Mouse (Mus musculus) liver, postnatal 0 days (tissue): ENCODE data around the gene Sufu. TPM values are rescaled to one million over a fixed set of nuclear protein-coding genes. Genes with fewer than 3 reads are reported as not detected.

Experiments
- ATAC-seq: fragments of 200-750 bp; cut with Nextera tagmentation; 2 replicates; pipeline ENCODE4 v1.8.0; 2017; ENCODE audit warnings: mild to moderate bottlenecking, moderate library complexity
- DNase-seq: peaks from one replicate; pipeline ENCODE4 v3.0.0-alpha.2; 2016
- H3K27ac ChIP-seq: fragments of 300-500 bp; sonication (generic); 2 replicates; pipeline ENCODE4 v1.5.1; 2014; ENCODE audit warnings: antibody characterized with exemption, moderate library complexity, mild to moderate bottlenecking, low read depth
- H3K27me3 ChIP-seq: fragments of 300-500 bp; sonication (generic); 2 replicates; pipeline ENCODE4 v1.6.1; 2014; ENCODE audit warnings: low read length, control low read depth, mixed read lengths; ENCODE audit not compliant: insufficient read depth
- H3K36me3 ChIP-seq: fragments of 300-500 bp; sonication (generic); replicated peaks from 2 replicates; pipeline ENCODE4 v1.6.1; 2014; ENCODE audit warnings: mild to moderate bottlenecking, control low read depth, low read length, moderate library complexity, mixed read lengths; ENCODE audit not compliant: insufficient read depth
- H3K4me1 ChIP-seq: fragments of 300-500 bp; sonication (generic); 2 replicates; pipeline ENCODE4 v1.6.1; 2014; ENCODE audit warnings: antibody characterized with exemption, mild to moderate bottlenecking, control low read depth; ENCODE audit not compliant: insufficient read depth
- H3K4me2 ChIP-seq: fragments of 300-500 bp; sonication (generic); 2 replicates; pipeline ENCODE4 v1.6.1; 2014; ENCODE audit warnings: low read depth, mild to moderate bottlenecking, low read length, moderate library complexity, mixed read lengths
- H3K4me3 ChIP-seq: fragments of 300-500 bp; sonication (generic); 2 replicates; pipeline ENCODE4 v1.5.1; 2014; ENCODE audit warnings: low read depth, low read length
- H3K9ac ChIP-seq: fragments of 300-500 bp; sonication (generic); replicated peaks from 2 replicates; pipeline ENCODE4 v1.6.1; 2014; ENCODE audit warnings: mild to moderate bottlenecking, moderate library complexity
- H3K9me3 ChIP-seq: fragments of 300-500 bp; sonication (generic); 2 replicates; pipeline ENCODE4 v1.6.1; 2016; ENCODE audit warnings: mild to moderate bottlenecking, control low read depth, low read length, mixed read lengths
- CTCF ChIP-seq: sonication (generic); IDR thresholded peaks from 2 replicates; pipeline ENCODE4 v1.5.1; 2016; ENCODE audit warnings: antibody characterized with exemption, low read depth
- EP300 ChIP-seq: IDR thresholded peaks from 2 replicates; pipeline ENCODE4 v1.6.1; 2016; ENCODE audit warnings: antibody characterized with exemption, low read depth, mild to moderate bottlenecking
- WGBS: fragments of 180-500 bp; shearing (Covaris S2); extraction: QIAGEN DNeasy Blood & Tissue Kit; methylation state at CpG from one replicate; pipeline ENCODE4 v1.1.7; 2014; ENCODE audit not compliant: insufficient replicate concordance; 5-methylcytosine and 5-hydroxymethylcytosine counted together
- polyA plus RNA-seq: library from polyadenylated mRNA; unstranded; fragments of >200 nt; fragmentation: Nextera tagmentation; extraction: Ambion mirVana; gene quantifications from 2 replicates; pipeline ENCODE4 v1.2.1, GENCODE M21; 2015

Gene Sufu
- polyA plus RNA-seq, 1 experiment from 2014 or later: 3.8 TPM

GRCm38 (mm10) chr19:46533525-46533924, 136.8 kb downstream of the Sufu start:
- Histone ChIP-seq H3K4me3 (no peak overlapping the region), H3K36me3 (no peaks in the 10 kb centered on the region), H3K9ac (no peak overlapping the region), H3K27ac (no peak overlapping the region), H3K4me2 (no peak overlapping the region), H3K27me3 (no peaks in the 10 kb centered on the region), H3K9me3 (no peaks in the 10 kb centered on the region), H3K4me1 (peaks cover 44% of the 10 kb centered on the region)
- 83% methylated on average over 5 of the region's 5 CpGs for whole genome bisulfite sequencing
- TF ChIP-seq EP300: no peak
- TF ChIP-seq CTCF: no peak
- no peak for ATAC-seq
- no peak for DNase-seq

GRCm38 (mm10) chr19:46534542-46535098, 137.9 kb downstream of the Sufu start:
- no peaks in the 10 kb centered on the region for H3K27me3 ChIP-seq
- H3K9ac ChIP-seq: no peak overlapping the region
- H3K4me3 ChIP-seq: no peak overlapping the region
- H3K4me2 ChIP-seq: no peak overlapping the region
- no peaks in the 10 kb centered on the region for H3K9me3 ChIP-seq
- TF ChIP-seq CTCF (no peak), EP300 (no peak)
- H3K4me1 ChIP-seq: peaks cover 33% of the 10 kb centered on the region
- ATAC-seq (no peak), DNase-seq (no peak)
- H3K36me3 ChIP-seq: no peaks in the 10 kb centered on the region
- WGBS: 51% methylated on average over 6 of the region's 6 CpGs
- no peak overlapping the region for H3K27ac ChIP-seq

GRCm38 (mm10) chr19:46537357-46537756, 140.7 kb downstream of the Sufu start:
- no peak for ATAC-seq

GRCm38 (mm10) chr19:46538213-46538612, 141.5 kb downstream of the Sufu start:
- no peak for DNase-seq
- ATAC-seq: peak; percentile 67

More at GRCm38 (mm10) chr19:46537357-46537756, 140.7 kb downstream of the Sufu start:
- H3K4me2 ChIP-seq: no peak overlapping the region
- no peak overlapping the region for H3K9ac ChIP-seq
- H3K4me3 ChIP-seq: no peak overlapping the region
- no peaks in the 10 kb centered on the region for H3K27me3 ChIP-seq
- peaks cover 9% of the 10 kb centered on the region for H3K4me1 ChIP-seq
- H3K9me3 ChIP-seq: no peaks in the 10 kb centered on the region
- no peak overlapping the region for H3K27ac ChIP-seq
- DNase-seq: no peak
- WGBS: 93% methylated on average over 9 of the region's 9 CpGs
- TF ChIP-seq EP300 (no peak), CTCF (no peak)
- H3K36me3 ChIP-seq: no peaks in the 10 kb centered on the region; the same call in 1 of the 2 replicates

More at GRCm38 (mm10) chr19:46538213-46538612, 141.5 kb downstream of the Sufu start:
- Histone ChIP-seq H3K27ac (no peak overlapping the region), H3K4me3 (no peak overlapping the region), H3K9me3 (no peaks in the 10 kb centered on the region), H3K9ac (no peak overlapping the region), H3K27me3 (no peaks in the 10 kb centered on the region), H3K4me2 (no peak overlapping the region), H3K36me3 (no peaks in the 10 kb centered on the region; the same call in 1 of the 2 replicates), H3K4me1 (peaks cover 5% of the 10 kb centered on the region; the same call in 1 of the 2 replicates)
- TF ChIP-seq CTCF (peak; percentile 70), EP300 (no peak)
- WGBS: 81% methylated on average over 6 of the region's 6 CpGs

Other genes with a start within 250 kb of the Sufu start
- gene Pitx3, start 248.6 kb upstream of the Sufu start, polyA plus RNA-seq: 0.19 TPM in 1 of 2 replicates, not detected in the other
- 9.8 and 12.0 TPM in 2 replicates for gene Gbf1, start 244.4 kb upstream of the Sufu start, polyA plus RNA-seq
- 2.9 and 3.5 TPM in 2 replicates for gene Nfkb2, start 92.6 kb upstream of the Sufu start, polyA plus RNA-seq
- gene Psd, start 69.7 kb upstream of the Sufu start, polyA plus RNA-seq: 1.9 and 2.0 TPM in 2 replicates
- gene Fbxl15, start 68.7 kb upstream of the Sufu start, polyA plus RNA-seq: 8.6 and 8.8 TPM in 2 replicates
- gene Cuedc2, start 58.2 kb upstream of the Sufu start, polyA plus RNA-seq: 52.4 and 53.8 TPM in 2 replicates
- gene Mfsd13a, start 55.8 kb upstream of the Sufu start, polyA plus RNA-seq: 3.4 and 3.9 TPM in 2 replicates
- 0.75 and 1.0 TPM in 2 replicates for gene 2310034G01Rik, start 46.6 kb upstream of the Sufu start, polyA plus RNA-seq
- 31.8 and 35.4 TPM in 2 replicates for gene Actr1a, start 1.1 kb upstream of the Sufu start, polyA plus RNA-seq
- gene Trim8, start 104.8 kb downstream of the Sufu start, polyA plus RNA-seq: 7.9 and 9.8 TPM in 2 replicates
- 17.0 and 17.1 TPM in 2 replicates for gene Arl3, start 176.3 kb downstream of the Sufu start, polyA plus RNA-seq
- gene Sfxn2, start 176.5 kb downstream of the Sufu start, polyA plus RNA-seq: 63.0 and 63.4 TPM in 2 replicates
- gene Wbp1l, start 202.2 kb downstream of the Sufu start, polyA plus RNA-seq: 40.4 and 48.8 TPM in 2 replicates